Mouse (Mus musculus) neural tube, embryonic 11.5 days (tissue): ENCODE results near the gene Ecsit. TPM values are rescaled to one million over a fixed set of nuclear protein-coding genes. Genes with fewer than 3 reads are reported as not detected.

Source experiments
- ATAC-seq: fragments of 200-750 bp; cut with Nextera tagmentation; 2 replicates; pipeline ENCODE4 v1.8.0; 2017; ENCODE audit warnings: moderate number of reproducible peaks, mild to moderate bottlenecking, moderate TSS enrichment, moderate library complexity; ENCODE audit not compliant: insufficient read depth, low FRiP score, low TSS enrichment
- DNase-seq: peaks from one replicate; pipeline ENCODE4 v3.0.0-alpha.2; 2015; ENCODE audit warnings: low spot score
- H3K27ac ChIP-seq: fragments of 300-500 bp; sonication (generic); 2 replicates; pipeline ENCODE4 v1.5.1; 2014; ENCODE audit warnings: low read depth, mild to moderate bottlenecking, low read length
- H3K27me3 ChIP-seq: fragments of 300-500 bp; sonication (generic); 2 replicates; pipeline ENCODE4 v1.6.1; 2014; ENCODE audit warnings: mild to moderate bottlenecking, low read length, mixed read lengths; ENCODE audit not compliant: control insufficient read depth, insufficient read depth
- H3K36me3 ChIP-seq: fragments of 300-500 bp; sonication (generic); 2 replicates; pipeline ENCODE4 v1.6.1; 2014; ENCODE audit warnings: mild to moderate bottlenecking, low read length, moderate library complexity, mixed read lengths; ENCODE audit not compliant: control insufficient read depth, insufficient read depth
- H3K4me1 ChIP-seq: fragments of 300-500 bp; sonication (generic); 2 replicates; pipeline ENCODE4 v1.6.1; 2014; ENCODE audit warnings: low read length, mixed read lengths; ENCODE audit not compliant: control insufficient read depth, insufficient read depth
- H3K4me2 ChIP-seq: fragments of 300-500 bp; sonication (generic); 2 replicates; pipeline ENCODE4 v1.6.1; 2014; ENCODE audit warnings: low read depth, mild to moderate bottlenecking, moderate library complexity
- H3K4me3 ChIP-seq: fragments of 300-500 bp; sonication (generic); 2 replicates; pipeline ENCODE4 v1.5.1; 2014; ENCODE audit warnings: low read depth, low read length
- H3K9ac ChIP-seq: fragments of 300-500 bp; sonication (generic); 2 replicates; pipeline ENCODE4 v1.6.1; 2014; ENCODE audit warnings: mild to moderate bottlenecking, low read length
- H3K9me3 ChIP-seq: fragments of 300-500 bp; sonication (generic); 2 replicates; pipeline ENCODE4 v1.6.1; 2016; ENCODE audit warnings: low read length; ENCODE audit not compliant: control insufficient read depth
- WGBS: fragments of 180-500 bp; shearing (Covaris S2); extraction: QIAGEN DNeasy Blood & Tissue Kit; methylation state at CpG from one replicate; pipeline ENCODE4 v1.1.7; 2014; 5-methylcytosine and 5-hydroxymethylcytosine counted together
- polyA plus RNA-seq: library from polyadenylated mRNA; unstranded; fragments of >200 nt; fragmentation: Nextera tagmentation; extraction: Ambion mirVana; gene quantifications from 2 replicates; pipeline ENCODE4 v1.2.1, GENCODE M21; 2014

Ecsit gene
- polyA plus RNA-seq, 1 experiment from 2014 or later = 40.1 TPM

DNA sequence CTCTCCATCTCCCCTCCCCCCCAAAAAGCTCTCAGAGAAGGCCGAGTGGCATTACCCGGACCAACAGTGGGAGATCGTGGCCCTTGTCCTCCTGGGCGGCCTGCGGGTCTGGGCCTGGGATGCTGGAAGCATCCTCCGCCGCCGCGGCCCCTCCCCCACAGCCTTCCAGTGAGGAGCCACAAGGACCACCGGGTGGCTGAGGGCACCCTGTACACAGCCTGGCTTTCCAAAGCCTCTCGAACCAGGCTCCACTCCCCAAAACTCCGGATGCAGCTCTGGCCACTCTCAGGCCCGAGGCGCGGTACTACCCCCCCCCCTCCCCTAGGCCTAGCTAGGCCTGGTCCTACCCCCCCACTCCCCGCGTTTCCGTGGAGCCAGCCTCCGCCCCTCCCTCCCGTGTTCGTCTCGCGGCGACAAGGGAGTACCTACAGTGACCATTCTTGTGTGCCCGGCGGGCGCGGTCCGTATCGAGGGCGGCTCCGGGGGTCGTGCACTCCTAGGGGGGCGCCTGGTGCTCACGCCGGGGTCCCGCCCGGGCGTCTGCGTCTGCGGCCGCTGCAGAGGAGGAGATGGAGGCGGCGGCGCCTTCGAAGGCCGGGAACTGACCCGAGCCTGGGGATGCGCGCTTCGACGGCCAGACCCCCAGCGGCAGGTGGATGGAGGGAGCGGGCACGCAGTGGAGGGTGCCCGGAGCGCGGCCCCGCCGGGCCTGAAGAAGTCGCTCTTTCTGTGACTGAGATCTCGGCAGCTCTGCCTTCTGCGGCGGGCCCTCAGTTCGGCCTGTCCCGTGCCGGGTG lies 33.9 kb downstream of the Ecsit start:
- Histone ChIP-seq H3K27ac (peak overlapping the region; percentile 80), H3K4me2 (peak overlapping the region; percentile 68), H3K4me1 (peaks cover 16% of the 10 kb centered on the region), H3K9ac (peak overlapping the region; percentile 89), H3K4me3 (peak overlapping the region; percentile 81), H3K9me3 (no peaks in the 10 kb centered on the region), H3K27me3 (peaks cover 19% of the 10 kb centered on the region), H3K36me3 (no peaks in the 10 kb centered on the region)
- ATAC-seq = peak; percentile 21
- DNase-seq = peak; percentile 59
- WGBS = 1% methylated on average over 57 of the region's 67 CpGs

- Histone ChIP-seq H3K4me1 (peaks cover 16% of the 10 kb centered on the region), H3K9ac (peak overlapping the region; percentile 89), H3K27ac (peak overlapping the region; percentile 80), H3K9me3 (no peaks in the 10 kb centered on the region), H3K4me2 (peak overlapping the region; percentile 68), H3K4me3 (peak overlapping the region; percentile 81), H3K36me3 (no peaks in the 10 kb centered on the region), H3K27me3 (peaks cover 19% of the 10 kb centered on the region)
- under 1% methylated on average over 41 of the region's 43 CpGs for WGBS
- ATAC-seq = peak; percentile 67
- peak; percentile 91 for DNase-seq
Measured at GRCm38 (mm10) chr9:22050351-22050889, 34.8 kb downstream of the Ecsit start.

DNA sequence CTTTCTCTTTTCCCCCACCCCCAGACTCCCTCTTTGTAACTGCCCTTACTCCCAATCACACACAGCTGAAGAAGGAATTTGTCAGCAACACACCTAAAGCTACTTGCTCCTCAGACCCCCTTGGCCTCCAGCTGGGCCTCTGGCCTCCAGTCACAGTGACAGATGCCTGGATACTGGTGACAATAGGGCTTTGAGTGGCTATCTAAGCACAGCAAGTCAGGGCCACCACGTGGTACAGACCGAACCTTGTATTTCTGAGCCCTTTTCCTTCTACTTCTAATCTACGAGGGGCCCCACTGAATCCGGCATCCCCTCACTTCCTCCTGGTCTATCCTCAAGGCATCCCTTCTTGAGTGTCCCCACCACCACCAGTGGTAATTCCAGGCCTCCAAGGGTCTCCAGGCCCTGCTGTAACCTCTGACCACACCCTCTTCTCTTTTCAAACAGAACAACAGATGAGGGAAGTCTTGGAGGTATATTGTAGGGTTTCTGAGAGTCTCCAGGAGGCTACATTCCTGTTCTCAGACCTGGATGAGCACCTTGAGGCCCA lies 35.4 kb downstream of the Ecsit start:
- H3K36me3 ChIP-seq = no peaks in the 10 kb centered on the region
- H3K9ac ChIP-seq = peak overlapping the region; percentile 89
- H3K4me2 ChIP-seq = peak overlapping the region; percentile 68
- peaks cover 19% of the 10 kb centered on the region for H3K27me3 ChIP-seq
- DNase-seq (peak; percentile 36), ATAC-seq (no peak)
- peak overlapping the region; percentile 81 for H3K4me3 ChIP-seq
- no peaks in the 10 kb centered on the region for H3K9me3 ChIP-seq
- peak overlapping the region; percentile 80 for H3K27ac ChIP-seq
- 57% methylated on average over 4 of the region's 4 CpGs for WGBS
- H3K4me1 ChIP-seq = peaks cover 16% of the 10 kb centered on the region

GRCm38 (mm10) chr9:22049315-22049714 lies 35.9 kb downstream of the Ecsit start:
- no peaks in the 10 kb centered on the region for H3K9me3 ChIP-seq
- peaks cover 13% of the 10 kb centered on the region for H3K4me1 ChIP-seq
- H3K4me2 ChIP-seq = peak overlapping the region; percentile 68
- WGBS = 76% methylated on average over 11 of the region's 11 CpGs
- H3K36me3 ChIP-seq = no peaks in the 10 kb centered on the region
- H3K27ac ChIP-seq = peak overlapping the region; percentile 80
- peak overlapping the region; percentile 89 for H3K9ac ChIP-seq
- ATAC-seq = no peak
- peaks cover 19% of the 10 kb centered on the region for H3K27me3 ChIP-seq
- peak overlapping the region; percentile 81 for H3K4me3 ChIP-seq
- no peak for DNase-seq

GRCm38 (mm10) chr9:22047329-22047728 lies 37.9 kb downstream of the Ecsit start:
- H3K27ac ChIP-seq = no peak overlapping the region
- 66% methylated on average over 9 of the region's 9 CpGs for WGBS

DNA sequence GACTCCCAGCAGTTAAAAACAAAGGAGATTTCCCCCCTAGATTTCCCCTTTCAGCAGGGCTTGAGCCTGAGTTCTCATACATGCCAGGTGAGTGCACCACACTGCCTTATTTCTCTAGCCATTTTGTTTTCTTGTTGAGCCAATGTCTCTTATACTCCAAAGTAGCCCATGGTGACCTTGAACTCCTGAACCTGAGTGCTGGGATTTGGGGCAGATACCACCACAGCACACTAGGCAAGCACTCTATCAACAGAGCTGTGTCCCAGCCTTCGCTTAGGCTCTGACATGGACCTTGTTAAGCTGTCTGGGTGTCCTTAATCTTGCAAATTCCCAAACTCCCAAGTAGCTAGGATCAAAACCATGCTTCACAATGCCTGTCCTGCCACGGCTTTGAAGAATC lies 43.4 kb downstream of the Ecsit start:
- Histone ChIP-seq H3K27me3 (no peaks in the 10 kb centered on the region), H3K4me2 (no peak overlapping the region), H3K27ac (no peak overlapping the region), H3K4me1 (no peaks in the 10 kb centered on the region), H3K36me3 (peaks cover 2% of the 10 kb centered on the region; the same call in 1 of the 2 replicates), H3K4me3 (no peak overlapping the region), H3K9me3 (no peaks in the 10 kb centered on the region), H3K9ac (no peak overlapping the region)
- ATAC-seq (no peak), DNase-seq (no peak)
- 58% methylated on average over 2 of the region's 2 CpGs for WGBS

More at GRCm38 (mm10) chr9:22047329-22047728, 37.9 kb downstream of the Ecsit start:
- Histone ChIP-seq H3K9me3 (no peaks in the 10 kb centered on the region), H3K27me3 (peaks cover 16% of the 10 kb centered on the region), H3K4me1 (peaks cover 13% of the 10 kb centered on the region), H3K4me2 (no peak overlapping the region), H3K36me3 (no peaks in the 10 kb centered on the region), H3K4me3 (no peak overlapping the region), H3K9ac (no peak overlapping the region)
- ATAC-seq (no peak), DNase-seq (no peak)

DNA sequence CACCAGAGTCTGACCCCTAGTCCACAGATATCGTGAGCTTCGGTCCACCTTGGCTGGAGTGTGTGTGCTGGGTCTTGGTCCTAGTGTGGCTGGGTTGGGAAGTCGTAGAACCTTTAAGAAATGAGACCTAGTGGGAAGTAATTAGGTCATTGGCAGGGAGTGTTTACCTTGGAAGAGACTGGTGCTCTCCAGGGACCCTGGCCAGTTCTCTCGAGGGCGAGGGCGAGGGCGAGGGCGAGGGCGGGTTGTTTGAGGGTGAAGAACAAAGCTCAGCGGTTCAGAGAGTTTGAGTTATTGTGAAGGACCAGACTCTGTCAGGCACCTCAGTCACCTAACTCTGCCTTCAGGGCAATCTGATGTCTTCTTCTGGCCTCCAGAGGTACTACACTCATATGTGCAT lies 47.4 kb downstream of the Ecsit start:
- Histone ChIP-seq H3K9ac (no peak overlapping the region), H3K4me1 (peaks cover 5% of the 10 kb centered on the region; the same call in 1 of the 2 replicates), H3K27me3 (no peaks in the 10 kb centered on the region), H3K36me3 (peaks cover 2% of the 10 kb centered on the region), H3K4me2 (no peak overlapping the region), H3K27ac (no peak overlapping the region), H3K4me3 (no peak overlapping the region), H3K9me3 (no peaks in the 10 kb centered on the region)
- DNase-seq (no peak), ATAC-seq (no peak)
- WGBS = 87% methylated on average over 10 of the region's 10 CpGs

GRCm38 (mm10) chr9:22035300-22036044 lies 49.8 kb downstream of the Ecsit start:
- ATAC-seq (peak; percentile 63), DNase-seq (peak; percentile 70)
- Histone ChIP-seq H3K27me3 (no peaks in the 10 kb centered on the region), H3K27ac (peak overlapping the region; percentile 73), H3K4me2 (no peak overlapping the region), H3K9me3 (no peaks in the 10 kb centered on the region), H3K4me3 (no peak overlapping the region), H3K9ac (no peak overlapping the region), H3K4me1 (peaks cover 5% of the 10 kb centered on the region; the same call in 1 of the 2 replicates), H3K36me3 (peaks cover 3% of the 10 kb centered on the region)
- WGBS = 38% methylated on average over 6 of the region's 6 CpGs
